Mouse (Mus musculus) urinary bladder, postnatal 14 days (tissue): ENCODE measurements at regions not wholly inside any gene's neighbourhood (a gene's known extent, or its start where the extent isn't known, plus 50 kb on each side); places are given as distances from the start of the nearest gene placed in this dataset.

Experiments
- DNase-seq: peaks from one replicate; pipeline ENCODE4 v3.0.0; 2021; ENCODE audit warnings: low spot score

DNA sequence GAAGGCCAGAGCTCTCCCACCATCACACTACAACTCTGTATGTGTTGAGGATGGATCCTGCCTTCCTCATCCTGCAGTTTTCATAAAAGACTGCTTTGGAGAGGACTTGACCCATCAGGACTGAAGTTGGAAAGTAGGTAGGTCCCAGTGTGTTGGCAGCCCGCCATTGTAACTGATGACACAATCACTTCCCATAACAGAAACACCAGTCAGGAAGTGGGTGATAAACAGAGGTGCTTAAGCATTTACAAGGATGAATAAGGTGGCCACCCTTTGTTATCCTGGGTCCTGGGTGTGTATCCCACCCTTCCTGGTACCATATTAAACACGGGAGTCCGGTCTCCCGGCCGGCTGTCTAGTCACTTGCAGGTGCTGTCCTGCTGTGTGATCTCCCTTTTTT, 118.3 kb downstream of the Snx10 start:
- DNase-seq: peak; percentile 23

DNA sequence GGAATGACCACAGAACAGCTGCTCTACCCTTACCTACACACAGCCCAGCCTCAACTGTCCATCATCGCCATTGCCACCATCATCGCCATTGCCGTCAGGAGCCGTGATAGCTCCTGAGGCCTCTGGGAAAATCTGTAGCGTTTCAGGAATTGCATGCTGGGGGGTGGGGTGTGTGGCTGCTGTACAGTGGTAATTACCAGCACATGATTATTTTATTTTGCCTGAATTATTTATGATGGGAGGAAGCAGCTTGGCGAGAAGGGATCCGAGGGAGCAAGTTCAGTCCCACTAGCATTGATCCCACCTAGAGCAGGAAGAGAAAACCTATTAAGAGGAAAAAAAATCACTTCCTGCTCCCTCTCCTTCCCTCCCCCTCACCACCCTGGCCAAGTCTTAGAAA, 125.1 kb downstream of the Snx10 start:
- no peak for DNase-seq

DNA sequence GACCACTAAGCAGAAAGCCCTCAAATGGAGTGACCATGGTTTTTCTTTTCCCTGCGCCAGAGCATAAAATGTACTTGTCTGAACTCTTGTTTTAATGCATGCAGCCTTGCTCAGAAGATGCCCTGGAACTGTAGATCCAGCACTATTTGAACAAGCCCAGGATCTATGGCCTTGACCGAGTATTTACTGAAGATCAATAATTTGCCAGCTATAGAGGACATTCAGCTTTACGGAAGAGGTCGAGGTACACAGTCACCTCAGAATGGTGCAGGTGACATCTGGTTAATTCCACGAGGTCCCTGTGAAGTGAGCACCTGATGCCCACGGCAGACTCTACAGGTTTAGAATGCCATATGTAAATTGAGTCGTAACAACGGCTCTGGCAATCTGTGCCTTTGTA, 130.1 kb downstream of the Snx10 start:
- no peak for DNase-seq

DNA sequence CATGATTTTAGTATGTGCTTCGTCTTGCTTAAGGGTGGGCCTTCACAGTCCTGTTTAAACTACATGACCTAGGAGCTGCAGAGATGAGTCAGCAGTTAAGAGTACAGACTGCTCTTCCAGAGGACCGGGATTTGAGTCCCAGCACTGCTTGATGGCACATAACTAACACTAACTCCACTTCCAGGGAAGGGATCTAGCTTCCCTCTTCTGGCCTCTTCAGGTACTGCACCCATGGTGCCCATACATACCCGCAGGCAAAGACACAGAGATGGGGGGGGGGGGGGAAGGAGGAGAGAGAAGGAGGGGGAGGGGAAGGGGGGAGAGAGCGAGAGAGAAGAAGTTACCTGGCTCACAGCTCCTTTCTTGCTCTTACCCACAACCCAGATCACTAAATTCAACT, 131.3 kb downstream of the Snx10 start:
- DNase-seq: no peak

DNA sequence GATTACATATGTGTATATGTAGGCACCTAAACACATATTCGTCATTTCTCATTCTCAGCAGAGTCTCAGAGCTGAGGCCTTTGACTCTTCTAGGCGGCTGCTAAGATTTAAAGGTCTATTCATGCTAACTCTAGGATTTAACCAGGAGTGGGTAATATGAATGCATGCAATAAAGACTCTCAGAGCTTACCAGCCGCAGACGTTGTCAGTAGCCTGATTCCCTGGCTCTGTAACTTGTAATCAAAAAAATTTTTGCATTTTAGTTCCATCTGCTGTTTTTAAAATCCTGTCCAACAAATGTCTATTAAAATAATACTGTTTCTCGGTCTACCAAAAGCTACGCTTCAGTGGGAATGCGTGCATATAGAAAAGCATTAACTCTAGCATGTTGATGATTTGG, 132.4 kb downstream of the Snx10 start:
- no peak for DNase-seq

DNA sequence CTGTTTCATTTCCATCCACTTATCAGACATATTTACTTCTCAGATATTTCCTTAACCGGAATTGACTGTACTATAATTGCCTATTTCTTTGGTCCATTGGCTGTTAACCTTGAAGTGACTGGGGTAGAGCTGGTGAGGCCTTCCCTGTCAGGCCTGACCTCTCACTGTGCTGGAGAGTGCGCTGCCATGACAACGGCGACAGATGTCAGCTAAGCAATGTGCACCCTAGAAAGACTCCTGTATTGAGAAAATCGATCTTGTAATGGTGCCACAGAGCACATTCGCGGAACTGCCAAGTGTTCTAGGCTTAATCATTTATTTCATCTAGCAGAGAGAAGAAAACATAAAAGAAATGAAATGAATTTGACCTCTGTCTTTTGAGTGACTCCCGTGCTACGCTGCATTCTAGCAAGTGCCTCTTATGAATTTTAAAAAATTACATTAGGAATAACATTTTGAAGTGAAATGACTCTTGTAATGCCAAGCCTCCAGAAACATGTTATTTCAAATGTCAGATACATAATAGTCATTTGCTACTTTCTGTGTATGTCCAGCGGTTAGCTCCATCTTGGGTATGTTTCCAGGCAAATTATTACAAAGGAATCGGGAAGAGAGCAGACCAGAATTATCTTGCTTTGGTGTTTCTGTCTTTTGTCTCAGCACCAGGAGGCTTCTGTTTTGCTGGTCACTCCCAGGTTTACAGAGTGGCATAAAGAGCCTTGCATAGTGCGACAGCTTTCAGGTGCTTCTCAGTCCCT, 133.4 kb downstream of the Snx10 start:
- no peak for DNase-seq

DNA sequence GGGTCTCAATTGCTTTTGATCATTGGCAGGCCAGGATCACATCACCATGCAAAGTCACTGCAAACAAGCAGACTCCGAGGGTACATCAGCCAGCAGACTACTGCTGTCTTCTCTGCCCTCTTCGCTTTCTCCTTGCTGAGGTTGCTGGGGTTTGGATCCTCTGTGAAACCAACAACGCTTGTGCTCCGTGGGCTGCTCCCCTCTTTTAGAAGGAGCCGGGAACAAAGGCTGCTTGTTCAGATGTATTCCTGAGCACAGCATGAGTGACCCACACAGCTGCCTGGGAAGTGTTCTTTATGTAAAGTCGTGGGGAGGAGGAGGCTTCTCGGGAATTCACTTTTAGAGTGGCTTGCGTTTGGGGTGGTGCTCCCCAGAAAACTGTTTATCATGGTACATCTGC, 134.7 kb downstream of the Snx10 start:
- no peak for DNase-seq

DNA sequence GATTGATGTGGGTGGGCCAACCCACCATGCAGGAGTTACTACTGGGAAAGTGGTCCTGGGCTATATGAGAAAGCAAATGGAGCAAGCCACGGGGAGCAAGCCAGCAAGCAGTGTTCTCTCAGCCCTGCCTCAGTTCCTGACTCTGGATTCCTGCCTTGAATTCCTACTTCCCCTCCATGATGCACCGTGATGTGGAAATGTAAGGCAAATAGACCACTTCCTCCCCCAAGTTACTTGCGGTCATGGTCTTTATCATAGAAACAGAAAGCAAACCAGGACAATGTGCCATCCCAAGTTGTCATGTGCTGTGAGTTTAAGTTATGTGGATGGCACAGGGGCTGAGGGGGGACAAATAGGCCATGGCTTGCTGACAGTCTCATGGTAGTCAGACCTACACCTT, 139.5 kb downstream of the Snx10 start:
- DNase-seq: no peak

DNA sequence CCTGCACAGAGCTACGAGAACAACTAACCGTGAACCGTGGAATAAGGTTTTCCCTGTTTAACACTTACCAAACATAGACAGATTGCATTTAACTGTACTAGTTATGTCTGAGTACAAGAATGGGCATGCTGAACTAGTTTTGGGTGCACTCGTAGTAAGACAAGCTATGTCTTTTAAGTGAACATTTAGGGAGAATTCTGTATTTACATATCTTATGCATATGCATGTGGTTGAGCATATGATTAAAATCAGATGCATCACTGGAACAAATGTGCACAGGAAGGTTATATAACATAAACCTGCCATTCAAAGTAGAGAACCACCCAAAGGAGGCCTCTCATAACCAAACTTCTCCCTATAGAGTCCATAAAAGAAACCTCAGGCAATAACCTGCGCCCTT, 140.3 kb downstream of the Snx10 start:
- DNase-seq: no peak

DNA sequence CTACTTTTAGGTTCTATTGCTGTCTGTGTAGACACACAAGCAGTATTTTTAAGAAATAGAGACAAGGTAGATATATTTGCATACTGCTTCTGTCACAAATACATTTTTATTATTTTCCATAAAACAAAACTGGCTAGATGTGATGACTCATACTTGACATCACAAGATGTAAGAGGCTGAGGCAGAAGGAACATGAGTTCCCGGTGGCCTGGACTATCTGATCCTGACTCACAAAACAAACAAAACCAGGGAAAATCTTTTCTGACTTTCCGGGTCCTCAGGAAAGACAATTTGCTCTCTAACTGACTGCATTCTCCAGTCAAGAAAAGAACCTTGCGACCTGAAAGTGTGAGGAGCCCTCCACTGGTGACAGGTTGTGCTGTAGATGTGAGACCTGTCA, 143.3 kb downstream of the Snx10 start:
- no peak for DNase-seq

DNA sequence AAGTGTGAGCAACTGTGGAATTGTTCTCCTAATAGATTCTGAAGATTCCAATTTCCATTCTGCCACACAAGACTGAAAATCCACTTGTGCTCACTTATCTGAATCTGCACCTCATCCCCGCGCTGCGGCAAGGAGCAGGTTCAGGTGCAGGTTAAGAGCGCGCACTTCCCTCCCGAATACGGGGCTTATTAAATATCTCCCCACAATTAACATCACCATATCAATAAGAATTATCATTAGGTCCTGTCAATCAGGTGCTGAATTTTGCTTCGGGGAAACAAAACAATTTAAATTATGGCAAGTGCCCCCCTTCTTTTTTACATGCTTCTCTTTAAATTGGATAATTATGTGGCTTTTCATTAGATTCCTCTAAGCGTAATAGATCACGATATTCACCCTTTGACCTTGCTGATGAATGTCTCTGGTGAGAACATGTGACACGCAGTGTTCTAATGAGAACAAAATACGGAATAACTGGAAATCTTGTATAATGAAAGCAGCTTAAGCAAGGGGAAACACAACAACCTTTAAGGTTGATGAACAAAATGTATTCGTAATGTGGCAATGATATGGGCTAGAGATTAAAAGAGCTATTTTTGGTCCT, 151.7 kb downstream of the Snx10 start:
- DNase-seq: no peak

DNA sequence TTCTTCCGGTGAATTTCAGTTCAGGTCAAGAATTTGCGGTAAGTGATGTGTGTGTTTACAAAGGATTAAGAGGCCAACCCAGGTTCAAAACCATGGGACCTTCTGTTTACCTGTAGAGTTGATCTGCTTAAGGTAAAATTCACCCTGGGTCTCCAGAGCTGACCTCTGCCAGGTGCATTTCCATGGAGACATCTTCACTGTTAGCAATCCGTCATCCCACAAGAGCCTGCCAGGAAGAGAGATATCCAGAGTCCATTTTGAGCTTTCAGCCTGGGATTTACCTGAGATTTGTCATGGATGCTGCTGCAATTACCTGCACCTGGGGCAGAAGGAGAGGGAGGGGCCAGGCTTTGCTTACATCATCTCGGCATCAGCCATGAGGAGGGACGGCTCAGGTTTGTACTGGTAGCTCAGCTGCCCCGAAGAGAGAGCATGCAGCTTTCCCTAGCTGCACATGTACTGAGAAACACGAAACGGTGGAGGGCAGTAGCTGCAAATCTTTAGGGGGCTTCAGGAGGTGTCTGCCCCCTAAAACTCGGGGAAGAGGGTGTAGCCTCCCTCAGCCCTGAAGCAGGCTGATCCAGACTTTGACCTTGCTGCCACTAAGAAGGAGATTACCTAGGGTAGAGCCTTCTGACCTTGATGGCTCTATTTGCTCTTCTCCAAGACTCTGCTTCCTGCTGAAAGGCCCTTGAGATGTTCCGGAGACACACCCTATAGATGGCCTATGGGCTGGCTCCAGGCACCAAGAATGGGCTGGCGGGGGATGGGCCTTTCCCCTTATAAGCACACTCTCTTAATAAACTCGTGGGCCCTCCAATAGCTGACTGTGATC, 153.7 kb downstream of the Snx10 start:
- no peak for DNase-seq

DNA sequence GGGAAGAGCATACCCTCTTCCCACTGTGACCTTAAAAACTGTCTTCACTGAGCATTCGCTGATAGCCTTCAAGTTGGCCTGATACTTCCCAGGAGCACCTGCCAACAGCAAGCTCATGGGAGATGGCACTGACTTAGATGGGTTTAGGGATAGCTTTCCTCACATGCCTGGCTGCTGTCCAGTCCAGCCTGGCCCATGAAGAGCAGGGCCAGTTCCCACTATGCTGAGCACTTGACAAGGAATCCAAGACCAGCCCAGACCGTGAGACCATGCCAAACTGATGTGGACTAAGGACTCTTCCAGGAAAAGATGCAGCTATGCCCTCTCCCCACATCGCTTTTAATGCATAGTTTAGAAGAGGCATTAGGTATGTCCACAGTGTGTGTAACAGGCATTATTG, 155.0 kb downstream of the Snx10 start:
- no peak for DNase-seq

DNA sequence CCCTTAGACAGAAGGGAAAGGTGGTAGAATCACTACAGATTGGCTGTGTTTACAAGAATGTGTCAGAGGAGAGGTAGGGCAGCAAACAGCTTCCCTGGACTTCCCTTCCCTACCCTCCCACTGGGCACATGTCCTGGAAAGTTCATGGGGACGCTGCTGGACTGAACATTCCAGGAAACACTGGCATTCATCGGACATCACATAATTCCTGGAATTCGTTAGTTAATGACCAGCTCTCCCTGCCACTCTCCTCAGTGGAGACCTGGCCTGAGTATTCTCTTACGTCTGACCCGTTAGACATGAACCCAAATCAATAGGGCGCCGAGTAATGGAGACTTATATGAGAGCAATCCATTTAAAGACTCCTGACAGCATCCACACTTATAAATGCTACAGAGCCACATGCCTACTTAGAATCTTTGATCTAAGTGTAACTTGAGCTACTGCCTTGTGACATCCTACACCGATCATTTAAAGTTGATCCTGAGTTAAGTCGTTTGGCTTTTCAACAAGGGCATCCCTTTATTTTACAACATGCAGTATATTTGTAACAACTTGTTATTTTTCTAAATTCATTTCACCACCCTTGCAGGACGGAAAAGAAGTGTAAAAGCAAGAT, 156.6 kb downstream of the Snx10 start:
- no peak for DNase-seq

DNA sequence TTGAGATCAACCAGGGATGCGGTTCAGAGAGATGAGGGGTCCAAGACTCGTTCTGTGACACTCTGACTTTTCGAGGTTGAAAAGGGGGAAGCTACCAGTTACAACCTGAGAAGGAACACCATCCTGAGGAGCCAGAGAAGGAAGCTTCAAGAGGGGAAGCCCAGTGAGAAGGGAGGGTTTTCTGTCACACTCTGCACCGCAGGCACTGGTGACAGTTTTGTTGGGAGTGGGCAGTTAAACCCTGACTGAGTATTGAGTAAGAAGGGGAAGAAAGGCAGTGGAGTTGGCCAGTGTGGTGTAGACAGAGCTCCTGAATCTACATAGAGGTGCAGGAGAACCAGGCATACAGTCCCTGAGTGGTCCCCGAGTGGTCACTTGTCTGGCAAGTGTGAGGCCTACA, 159.4 kb downstream of the Snx10 start:
- no peak for DNase-seq

DNA sequence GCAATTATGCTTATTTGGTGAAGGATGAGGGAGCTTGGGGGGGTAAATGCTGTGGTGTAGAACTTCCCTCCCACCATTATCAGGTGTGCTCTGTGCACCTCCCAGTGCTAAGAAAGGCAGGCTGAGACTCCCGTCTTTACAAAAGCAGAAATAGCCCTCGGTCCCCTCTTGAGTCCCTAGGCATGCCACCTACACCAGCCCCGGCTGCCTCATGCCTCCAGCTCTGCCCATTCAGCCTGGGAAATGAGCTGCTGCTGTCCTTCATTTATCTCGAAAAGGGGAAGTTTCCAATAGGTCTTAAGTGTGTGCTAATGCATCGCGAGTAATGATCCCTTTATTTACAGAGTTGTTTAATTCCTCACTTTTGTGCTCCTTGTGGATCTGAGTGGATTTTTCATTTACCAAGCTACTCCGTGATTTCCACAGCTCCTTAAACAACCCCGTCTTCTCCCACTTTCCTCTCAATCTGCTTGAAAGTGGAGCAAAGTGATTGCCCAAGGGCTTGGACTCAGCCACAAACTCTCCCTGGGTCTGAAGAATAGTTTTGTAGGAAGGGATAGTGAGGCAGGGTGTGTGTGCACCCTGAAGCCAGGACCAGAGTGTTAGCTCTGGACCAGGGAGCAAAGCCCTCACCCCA, 162.1 kb downstream of the Snx10 start:
- no peak for DNase-seq

DNA sequence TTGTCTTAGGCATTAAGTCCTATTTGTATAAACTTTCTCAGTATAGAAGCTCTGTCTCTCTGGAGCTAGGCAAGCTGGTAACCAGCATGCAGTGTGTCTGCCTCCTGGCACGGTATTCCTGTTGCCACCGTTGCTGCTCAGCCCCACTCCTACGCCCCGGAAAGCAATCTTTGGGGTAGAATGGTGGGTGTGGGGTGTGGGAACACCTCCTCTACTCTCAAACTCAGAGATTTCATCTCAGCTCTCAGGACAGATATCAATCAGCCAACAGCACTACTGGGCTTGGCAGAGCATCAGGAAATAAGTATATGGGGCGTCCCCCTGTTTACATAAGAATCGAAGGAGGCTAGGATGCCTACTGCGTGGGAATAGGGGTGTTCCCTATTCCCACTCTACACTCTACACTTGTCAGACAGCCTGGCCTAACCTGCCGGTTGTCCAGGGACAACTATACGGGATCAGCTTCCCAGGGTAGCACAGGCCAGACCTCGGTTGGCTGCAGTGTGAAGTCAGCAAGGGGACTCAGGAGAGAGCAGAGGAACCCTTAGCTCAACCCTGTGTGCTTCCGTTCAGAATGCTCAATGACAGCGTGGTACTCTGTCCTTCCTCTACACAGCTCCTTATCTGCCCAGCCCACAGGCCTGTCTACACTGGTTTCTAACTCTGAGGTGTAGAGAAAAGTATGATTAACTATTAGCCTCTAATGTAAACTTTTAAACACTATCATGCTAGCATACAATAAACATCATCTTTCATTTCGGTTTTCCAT, 167.3 kb downstream of the Snx10 start:
- no peak for DNase-seq

DNA sequence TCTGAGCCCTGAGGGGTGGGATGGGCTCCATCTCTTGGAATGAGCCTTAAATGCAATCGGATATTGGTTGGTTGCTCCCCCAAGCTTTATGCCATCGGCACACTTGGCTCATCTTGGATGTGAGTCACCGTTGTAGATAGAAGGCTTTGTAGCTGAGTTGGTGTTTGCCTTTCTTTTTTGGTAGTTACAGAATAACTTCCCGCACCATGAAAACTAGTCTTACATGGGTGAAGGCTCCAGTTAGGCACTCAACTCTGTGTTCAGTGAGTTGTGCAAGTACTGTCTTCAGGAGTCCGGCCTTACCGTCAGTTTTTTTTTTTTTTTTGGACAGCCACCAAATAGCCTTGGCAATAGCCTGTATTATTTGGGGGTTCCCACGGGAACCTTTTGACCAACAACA, 170.3 kb downstream of the Snx10 start:
- DNase-seq: no peak

DNA sequence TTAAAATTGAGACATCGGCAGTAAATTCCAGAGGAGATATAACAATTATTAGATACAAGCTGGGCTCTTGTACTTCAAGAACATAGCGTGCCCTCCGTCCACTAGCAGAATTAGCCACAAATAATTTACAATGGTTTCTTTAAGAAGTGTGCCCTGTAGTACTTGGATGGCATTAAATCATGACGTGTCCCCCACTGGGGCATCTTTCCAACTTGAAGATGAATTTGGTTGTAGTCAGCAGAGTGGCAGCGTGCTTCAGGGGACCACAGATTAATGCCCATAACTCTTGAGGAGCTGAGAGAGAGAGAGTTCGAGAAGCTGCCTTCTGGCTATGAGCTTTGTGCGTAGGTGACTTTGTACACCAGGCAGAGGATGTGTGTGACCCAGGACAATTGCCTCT, 172.7 kb downstream of the Snx10 start:
- no peak for DNase-seq

DNA sequence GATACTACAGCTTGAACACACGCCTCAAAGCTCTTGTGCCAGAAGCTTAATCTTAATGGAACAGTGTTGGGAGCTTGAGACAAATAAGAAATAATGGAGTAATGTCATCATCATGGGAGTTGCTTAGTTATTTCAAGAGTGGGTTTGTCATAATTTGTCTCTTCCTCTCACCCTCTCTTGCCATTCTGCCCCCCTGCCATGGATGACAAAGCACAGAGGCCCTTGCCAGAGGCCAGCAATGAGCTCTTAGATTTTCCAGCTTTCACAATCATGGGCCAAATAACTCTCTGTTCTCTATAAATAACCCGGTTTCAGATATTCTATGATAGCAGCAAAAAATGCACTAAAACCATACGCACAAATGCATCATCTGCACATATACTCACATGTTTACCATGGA, 174.1 kb downstream of the Snx10 start:
- no peak for DNase-seq

DNA sequence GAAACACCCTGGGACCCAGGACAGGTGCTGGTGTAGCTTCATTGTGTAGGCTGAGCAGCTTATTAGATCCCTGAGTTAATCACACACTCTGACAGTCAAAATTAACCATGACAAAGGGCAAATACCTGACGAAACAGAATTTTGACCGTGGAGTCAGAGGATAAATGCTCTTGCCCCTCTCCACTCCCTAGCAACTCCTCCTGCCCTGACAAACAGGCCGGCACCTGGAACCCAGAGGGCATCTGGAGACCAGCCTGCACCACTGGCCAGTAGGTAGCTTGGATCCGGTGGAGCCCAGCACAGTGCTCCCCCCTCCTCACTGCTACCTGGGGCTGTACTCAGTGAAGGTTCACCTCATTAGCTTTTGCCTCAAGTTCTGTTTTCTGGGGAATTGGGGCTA, 174.5 kb downstream of the Snx10 start:
- DNase-seq: no peak
